Mouse (Mus musculus) forebrain, embryonic 14.5 days (tissue): Measurements from ENCODE around the gene Fgfr2. TPM values are rescaled to one million over a fixed set of nuclear protein-coding genes. Genes with fewer than 3 reads are reported as not detected.
"Not testable (repeated sequence)": the region's sequence is repeated elsewhere in the genome, so short reads cannot be mapped to it uniquely, and the experiment has no call there.

Experiments used
- ATAC-seq: fragments of 200-750 bp; cut with Nextera tagmentation; 2 replicates; pipeline ENCODE4 v1.8.0; 2017; ENCODE audit warnings: mild to moderate bottlenecking, moderate library complexity
- DNase-seq: peaks from one replicate; pipeline ENCODE4 v3.0.0-alpha.2; 2015; ENCODE audit warnings: low spot score
- H3K27ac ChIP-seq: fragments of 300-500 bp; sonication (generic); 2 replicates; pipeline ENCODE4 v1.5.1; 2014; ENCODE audit warnings: low read depth, mild to moderate bottlenecking, control low read depth, low read length, moderate library complexity
- H3K27me3 ChIP-seq: fragments of 300-500 bp; sonication (generic); replicated peaks from 2 replicates; pipeline ENCODE4 v1.6.1; 2014; ENCODE audit warnings: low read length, control low read depth, mixed read lengths; ENCODE audit not compliant: control insufficient read depth, insufficient read depth
- H3K36me3 ChIP-seq: fragments of 300-500 bp; sonication (generic); 2 replicates; pipeline ENCODE4 v1.6.1; 2014; ENCODE audit warnings: low read length, control low read depth; ENCODE audit not compliant: control insufficient read depth, insufficient read depth
- H3K4me1 ChIP-seq: fragments of 300-500 bp; sonication (generic); 2 replicates; pipeline ENCODE4 v1.6.1; 2014; ENCODE audit warnings: antibody characterized with exemption, low read length, control low read depth; ENCODE audit not compliant: control insufficient read depth, insufficient read depth
- H3K4me2 ChIP-seq: fragments of 300-500 bp; sonication (generic); 2 replicates; pipeline ENCODE4 v1.6.1; 2014; ENCODE audit warnings: mild to moderate bottlenecking, control low read depth, low read length
- H3K4me3 ChIP-seq: fragments of 300-500 bp; sonication (generic); 2 replicates; pipeline ENCODE4 v1.5.1; 2014; ENCODE audit warnings: low read depth, low read length, control low read depth
- H3K9ac ChIP-seq: fragments of 300-500 bp; sonication (generic); 2 replicates; pipeline ENCODE4 v1.6.1; 2014; ENCODE audit warnings: mild to moderate bottlenecking, low read length, control low read depth, moderate library complexity
- H3K9me3 ChIP-seq: fragments of 300-500 bp; sonication (generic); replicated peaks from 2 replicates; pipeline ENCODE4 v1.6.1; 2016; ENCODE audit warnings: low read length, control low read depth, mixed read lengths; ENCODE audit not compliant: control insufficient read depth
- WGBS: fragments of 180-500 bp; shearing (Covaris S2); extraction: QIAGEN DNeasy Blood & Tissue Kit; methylation state at CpG from one replicate; pipeline ENCODE4 v1.1.7; 2014; 5-methylcytosine and 5-hydroxymethylcytosine counted together
- polyA plus RNA-seq: library from polyadenylated mRNA; unstranded; fragments of >200 nt; fragmentation: Nextera tagmentation; extraction: Ambion mirVana; gene quantifications from 2 replicates; pipeline ENCODE4 v1.2.1, GENCODE M21; 2014

The Fgfr2 gene
- polyA plus RNA-seq, 1 experiment from 2014 or later = 35.9 TPM

DNA sequence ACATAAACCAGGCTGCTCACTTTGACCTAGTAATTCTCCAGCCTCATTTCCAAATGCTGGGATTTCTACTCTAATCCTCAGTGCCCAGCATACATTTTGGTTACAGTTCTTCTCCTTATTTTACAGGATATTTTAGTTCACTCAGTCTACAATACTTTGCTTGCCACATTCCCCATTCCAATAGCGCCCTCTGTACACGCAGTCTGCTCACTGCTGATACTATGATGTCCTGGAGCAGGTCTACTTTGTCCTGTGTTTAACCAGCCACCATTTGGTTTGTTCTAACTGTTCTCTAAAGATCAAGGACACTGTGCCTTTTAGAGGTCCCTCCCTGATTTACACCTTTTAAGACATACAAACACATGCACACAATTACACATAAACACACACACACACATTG lies 2063.3 kb downstream of the Fgfr2 start:
- DNase-seq = peak; percentile 2
- H3K36me3 ChIP-seq, H3K27me3 ChIP-seq, H3K4me2 ChIP-seq, H3K27ac ChIP-seq, ATAC-seq, H3K9ac ChIP-seq, H3K4me1 ChIP-seq, H3K9me3 ChIP-seq, H3K4me3 ChIP-seq: not testable (repeated sequence)
- WGBS = 72% methylated on average over 2 of the region's 2 CpGs

DNA sequence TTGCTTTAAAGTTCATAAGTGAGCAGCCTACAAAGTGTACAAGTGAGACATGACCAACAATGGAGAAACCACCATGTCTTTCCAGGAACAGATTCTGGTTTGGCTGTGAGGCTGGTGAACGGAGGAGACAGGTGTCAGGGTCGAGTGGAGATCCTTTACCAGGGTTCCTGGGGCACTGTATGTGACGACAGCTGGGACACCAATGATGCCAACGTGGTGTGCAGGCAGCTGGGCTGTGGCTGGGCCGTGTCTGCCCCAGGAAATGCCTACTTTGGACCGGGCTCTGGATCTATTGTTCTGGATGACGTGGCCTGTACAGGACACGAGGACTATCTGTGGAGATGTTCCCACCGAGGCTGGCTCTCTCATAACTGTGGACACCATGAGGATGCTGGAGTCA lies 2065.2 kb downstream of the Fgfr2 start:
- not testable (repeated sequence) for H3K27ac ChIP-seq, DNase-seq, H3K36me3 ChIP-seq, ATAC-seq, H3K9me3 ChIP-seq, H3K9ac ChIP-seq, H3K4me3 ChIP-seq, H3K4me1 ChIP-seq, H3K27me3 ChIP-seq, H3K4me2 ChIP-seq
- 83% methylated on average over 9 of the region's 9 CpGs for WGBS

DNA sequence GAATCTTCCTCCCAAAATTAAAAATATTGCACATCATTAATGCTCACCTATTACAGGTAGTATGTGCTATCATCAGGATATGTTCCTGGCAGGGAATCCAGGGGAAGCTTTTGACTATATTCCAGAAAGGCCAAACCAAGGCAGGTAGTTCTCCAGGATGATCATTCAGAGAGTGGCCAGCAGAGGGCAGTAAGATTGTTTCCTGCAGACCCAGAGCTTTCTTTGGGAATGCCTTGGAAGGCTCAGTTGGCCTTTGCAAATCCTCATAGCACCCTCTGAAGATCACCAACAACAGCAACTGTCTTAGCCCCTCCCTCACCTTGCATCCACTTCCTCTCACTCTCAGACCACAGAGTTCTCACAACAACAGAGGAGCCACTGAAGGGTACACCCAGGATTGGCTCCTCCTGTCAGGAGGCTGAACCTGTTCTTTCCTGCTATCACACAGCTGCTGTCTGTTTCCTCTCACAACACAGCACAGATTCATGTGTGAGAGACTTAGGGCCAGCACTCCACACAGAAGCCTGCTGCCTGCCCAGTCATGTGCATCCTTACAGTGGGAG lies 2068.3 kb downstream of the Fgfr2 start:
- no peak overlapping the region for H3K27ac ChIP-seq
- H3K36me3 ChIP-seq = no peaks in the 10 kb centered on the region
- DNase-seq (peak; percentile 33), ATAC-seq (no peak)
- H3K9me3 ChIP-seq = no peaks in the 10 kb centered on the region
- no peaks in the 10 kb centered on the region for H3K27me3 ChIP-seq
- H3K4me2 ChIP-seq = no peak overlapping the region
- H3K4me1 ChIP-seq = no peaks in the 10 kb centered on the region
- H3K4me3 ChIP-seq = no peak overlapping the region
- no peak overlapping the region for H3K9ac ChIP-seq

DNA sequence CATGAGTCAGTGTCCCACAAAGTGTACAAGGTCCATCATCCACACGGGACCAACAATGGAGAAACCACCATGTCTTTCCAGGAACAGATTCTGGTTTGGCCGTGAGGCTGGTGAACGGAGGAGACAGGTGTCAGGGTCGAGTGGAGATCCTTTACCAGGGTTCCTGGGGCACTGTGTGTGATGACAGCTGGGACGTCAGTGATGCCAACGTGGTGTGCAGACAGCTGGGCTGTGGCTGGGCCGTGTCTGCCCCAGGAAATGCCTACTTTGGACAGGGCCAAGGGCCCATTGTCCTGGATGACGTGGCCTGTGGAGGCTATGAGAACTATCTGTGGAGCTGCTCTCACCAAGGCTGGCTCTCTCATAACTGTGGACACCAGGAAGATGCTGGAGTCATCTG lies 2073.3 kb downstream of the Fgfr2 start:
- H3K9me3 ChIP-seq, H3K4me2 ChIP-seq, H3K4me3 ChIP-seq, DNase-seq, H3K36me3 ChIP-seq, ATAC-seq, H3K9ac ChIP-seq, H3K27ac ChIP-seq, H3K27me3 ChIP-seq, H3K4me1 ChIP-seq: not testable (repeated sequence)
- WGBS = 87% methylated on average over 8 of the region's 8 CpGs

DNA sequence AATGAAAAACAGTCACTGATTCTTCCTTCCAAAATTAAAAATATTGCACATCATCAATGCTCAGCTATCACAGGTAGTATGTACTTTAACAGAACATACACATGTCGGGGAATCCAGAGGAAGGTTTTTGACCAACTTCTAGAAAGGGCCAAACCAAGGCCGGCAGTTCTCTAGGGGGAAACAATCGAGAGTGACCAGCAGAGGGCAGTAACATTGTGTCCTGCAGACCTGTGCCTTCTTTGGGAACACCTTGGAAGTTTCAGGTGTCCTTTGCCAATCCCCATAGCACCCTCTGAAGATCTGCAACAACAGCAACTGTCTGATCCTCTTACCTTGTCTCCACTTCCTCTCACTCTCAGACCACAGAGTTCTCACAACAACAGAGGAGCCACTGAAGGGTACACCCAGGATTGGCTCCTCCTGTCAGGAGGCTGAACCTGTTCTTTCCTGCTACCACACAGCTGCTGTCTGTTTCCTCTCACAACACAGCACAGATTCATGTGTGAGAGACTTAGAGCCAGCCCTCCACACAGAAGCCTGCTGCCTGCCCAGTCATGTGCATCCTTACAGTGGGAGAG lies 2077.8 kb downstream of the Fgfr2 start:
- not testable (repeated sequence) for H3K27ac ChIP-seq, H3K36me3 ChIP-seq, H3K9me3 ChIP-seq, H3K4me1 ChIP-seq, H3K27me3 ChIP-seq, H3K4me2 ChIP-seq, H3K9ac ChIP-seq, H3K4me3 ChIP-seq, ATAC-seq
- DNase-seq = peak; percentile 6
- 40% methylated on average over 3 of the region's 3 CpGs for WGBS

DNA sequence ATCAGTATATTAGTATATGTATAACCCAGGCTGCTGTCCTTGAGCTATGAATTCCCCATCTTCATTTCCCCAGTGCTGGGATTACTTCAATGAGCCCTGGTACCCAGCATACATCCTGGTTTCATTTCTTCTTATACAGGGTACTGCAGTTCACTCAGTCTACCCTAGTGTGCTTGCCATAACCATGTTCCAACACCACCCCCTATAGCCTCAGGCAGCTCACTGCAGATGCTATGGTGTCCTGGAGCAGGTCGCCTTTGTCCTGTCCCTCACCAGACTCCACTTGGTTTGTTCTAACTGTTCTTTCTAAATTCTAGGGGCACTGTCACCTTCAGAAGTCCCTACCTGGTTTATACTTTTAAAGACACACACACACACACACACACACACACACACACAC lies 2080.5 kb downstream of the Fgfr2 start:
- DNase-seq (no peak), ATAC-seq (no peak)
- Histone ChIP-seq H3K4me1 (no peaks in the 10 kb centered on the region), H3K4me3 (no peak overlapping the region), H3K27ac (no peak overlapping the region), H3K4me2 (no peak overlapping the region), H3K9ac (no peak overlapping the region), H3K36me3 (no peaks in the 10 kb centered on the region), H3K27me3 (no peaks in the 10 kb centered on the region), H3K9me3 (no peaks in the 10 kb centered on the region)
- 59% methylated on average over 1 of the region's 1 CpGs for WGBS

DNA sequence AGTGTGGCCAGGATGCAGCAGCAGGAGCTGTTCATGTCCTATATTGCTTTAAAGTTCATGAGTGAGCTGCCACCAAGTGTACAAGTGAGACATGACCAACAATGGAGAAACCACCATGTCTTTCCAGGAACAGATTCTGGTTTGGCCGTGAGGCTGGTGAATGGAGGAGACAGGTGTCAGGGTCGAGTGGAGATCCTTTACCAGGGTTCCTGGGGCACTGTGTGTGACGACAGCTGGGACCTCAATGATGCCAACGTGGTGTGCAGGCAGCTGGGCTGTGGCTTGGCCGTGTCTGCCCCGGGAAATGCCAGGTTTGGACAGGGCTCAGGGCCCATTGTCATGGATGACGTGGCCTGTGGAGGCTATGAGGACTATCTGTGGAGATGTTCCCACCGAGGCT lies 2082.4 kb downstream of the Fgfr2 start:
- not testable (repeated sequence) for H3K36me3 ChIP-seq, H3K4me3 ChIP-seq, H3K9me3 ChIP-seq, H3K9ac ChIP-seq, H3K27ac ChIP-seq, ATAC-seq, H3K27me3 ChIP-seq, H3K4me2 ChIP-seq, DNase-seq, H3K4me1 ChIP-seq
- 88% methylated on average over 7 of the region's 8 CpGs for WGBS

DNA sequence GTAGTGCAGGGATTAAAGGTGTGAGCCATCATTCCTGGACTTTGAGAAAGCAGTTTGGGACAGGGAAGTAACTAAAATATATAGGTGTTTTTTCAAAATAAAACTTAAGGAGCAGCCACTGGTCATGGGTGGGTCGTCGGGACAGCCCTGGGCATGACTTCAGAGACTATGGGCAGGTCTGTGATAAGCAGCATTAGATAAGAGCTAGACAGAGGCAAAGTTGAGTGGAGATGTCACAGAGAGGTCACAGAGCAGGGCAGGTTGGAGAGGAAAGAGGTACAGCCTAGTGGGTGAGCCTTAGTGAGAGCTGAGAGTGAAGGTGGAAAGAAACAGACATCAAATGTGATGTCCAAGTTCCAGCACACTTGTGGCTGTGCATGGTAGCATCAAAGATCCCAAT lies 2086.1 kb downstream of the Fgfr2 start:
- 89% methylated on average over 2 of the region's 2 CpGs for WGBS
- no peak for DNase-seq

DNA sequence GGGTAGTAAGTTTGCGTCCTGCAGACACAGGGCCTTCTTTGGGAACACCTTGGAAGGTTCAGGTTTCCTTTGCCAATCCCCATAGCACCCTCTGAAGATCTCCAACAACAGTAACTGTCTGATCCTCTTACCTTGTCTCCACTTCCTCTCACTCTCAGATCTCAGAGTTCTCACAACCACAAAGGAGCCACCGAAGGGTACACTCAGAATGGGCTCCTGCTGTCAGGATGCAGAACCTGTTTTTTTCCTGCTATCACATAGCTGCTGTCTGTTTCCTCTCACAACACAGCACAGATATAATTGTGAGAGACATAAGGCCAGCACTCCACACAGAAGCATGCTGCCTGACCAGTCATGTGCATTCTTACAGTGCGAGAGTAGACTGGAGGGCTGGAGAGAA lies 2086.8 kb downstream of the Fgfr2 start:
- Histone ChIP-seq H3K4me2 (no peak overlapping the region), H3K9ac (no peak overlapping the region), H3K27me3 (no peaks in the 10 kb centered on the region), H3K4me3 (no peak overlapping the region), H3K4me1 (no peaks in the 10 kb centered on the region), H3K27ac (no peak overlapping the region), H3K9me3 (no peaks in the 10 kb centered on the region), H3K36me3 (no peaks in the 10 kb centered on the region)
- WGBS = 91% methylated on average over 3 of the region's 3 CpGs
- ATAC-seq = no peak
- no peak for DNase-seq

More for the DNA sequence above, 2086.1 kb downstream of the Fgfr2 start:
- Histone ChIP-seq H3K27me3 (no peaks in the 10 kb centered on the region), H3K4me2 (no peak overlapping the region), H3K9me3 (no peaks in the 10 kb centered on the region), H3K27ac (no peak overlapping the region), H3K4me3 (no peak overlapping the region), H3K9ac (no peak overlapping the region), H3K4me1 (no peaks in the 10 kb centered on the region), H3K36me3 (no peaks in the 10 kb centered on the region)
- ATAC-seq = no peak
